Mouse (Mus musculus): ENCODE measurements around the gene Cdca8. TPM values are rescaled to one million over a fixed set of nuclear protein-coding genes. Genes with fewer than 3 reads are reported as not detected.

Gene Cdca8
- polyA plus RNA-seq, 1 experiment from 2014 or later, result 210 TPM

- H3K4me2 ChIP-seq (ENCODE audit: low read depth, severe bottlenecking), result no peak overlapping the region
- H3K36me3 ChIP-seq (ENCODE audit: control insufficient read depth, insufficient read depth, low read length), result no peaks in the 10 kb centered on the region
- no peaks in the 10 kb centered on the region for H3K4me1 ChIP-seq (ENCODE audit: control insufficient read depth, insufficient read depth, low read length)
- peaks cover 43% of the 10 kb centered on the region for H3K27me3 ChIP-seq (ENCODE audit: control insufficient read depth, insufficient read depth, low read length)
- DNase-seq (ENCODE audit: low spot score) (no peak), ATAC-seq (ENCODE audit: insufficient number of reproducible peaks, low FRiP score, low TSS enrichment, low read depth) (no peak)
- 32% methylated on average over 5 of the region's 5 CpGs for WGBS
- no peak overlapping the region for H3K4me3 ChIP-seq (ENCODE audit: low read depth, low read length)
- H3K27ac ChIP-seq (replicated peaks; ENCODE audit: low read depth, low read length), result no peak overlapping the region
- no peaks in the 10 kb centered on the region for H3K9me3 ChIP-seq (ENCODE audit: control insufficient read depth, low read length)
- H3K9ac ChIP-seq (ENCODE audit: low read length), result no peak overlapping the region
Observed at GRCm38 (mm10) chr4:124978201-124978600, 39.1 kb upstream of the Cdca8 start.

- H3K4me2 ChIP-seq (ENCODE audit: low read depth, severe bottlenecking), result no peak overlapping the region
- 72% methylated on average over 2 of the region's 2 CpGs for WGBS
Observed at GRCm38 (mm10) chr4:124973296-124973695, 34.2 kb upstream of the Cdca8 start.

GRCm38 (mm10) chr4:124972316-124972715, 33.2 kb upstream of the Cdca8 start:
- WGBS, result 15% methylated on average over 9 of the region's 9 CpGs
- ATAC-seq (ENCODE audit: insufficient number of reproducible peaks, low FRiP score, low TSS enrichment, low read depth), result peak; percentile 54; the same call in 1 of the 2 replicates
- Histone ChIP-seq H3K4me3 (ENCODE audit: low read depth, low read length) (no peak overlapping the region), H3K9ac (ENCODE audit: low read length) (no peak overlapping the region), H3K27me3 (ENCODE audit: control insufficient read depth, insufficient read depth, low read length) (peaks cover 32% of the 10 kb centered on the region), H3K4me2 (ENCODE audit: low read depth, severe bottlenecking) (no peak overlapping the region), H3K4me1 (ENCODE audit: control insufficient read depth, insufficient read depth, low read length) (peaks cover 35% of the 10 kb centered on the region), H3K9me3 (ENCODE audit: control insufficient read depth, low read length) (no peaks in the 10 kb centered on the region), H3K27ac (replicated peaks; ENCODE audit: low read depth, low read length) (no peak overlapping the region), H3K36me3 (ENCODE audit: control insufficient read depth, insufficient read depth, low read length) (no peaks in the 10 kb centered on the region)
- DNase-seq (ENCODE audit: low spot score), result peak; percentile 74

More at GRCm38 (mm10) chr4:124973296-124973695, 34.2 kb upstream of the Cdca8 start:
- Histone ChIP-seq H3K4me3 (ENCODE audit: low read depth, low read length) (no peak overlapping the region), H3K27ac (replicated peaks; ENCODE audit: low read depth, low read length) (no peak overlapping the region), H3K36me3 (ENCODE audit: control insufficient read depth, insufficient read depth, low read length) (no peaks in the 10 kb centered on the region), H3K9ac (ENCODE audit: low read length) (no peak overlapping the region), H3K27me3 (ENCODE audit: control insufficient read depth, insufficient read depth, low read length) (peaks cover 30% of the 10 kb centered on the region), H3K4me1 (ENCODE audit: control insufficient read depth, insufficient read depth, low read length) (peaks cover 34% of the 10 kb centered on the region), H3K9me3 (ENCODE audit: control insufficient read depth, low read length) (no peaks in the 10 kb centered on the region)
- no peak for ATAC-seq (ENCODE audit: insufficient number of reproducible peaks, low FRiP score, low TSS enrichment, low read depth)
- DNase-seq (ENCODE audit: low spot score), result no peak

- peaks cover 32% of the 10 kb centered on the region for H3K27me3 ChIP-seq (ENCODE audit: control insufficient read depth, insufficient read depth, low read length)
- WGBS, result 42% methylated on average over 8 of the region's 8 CpGs
- no peak overlapping the region for H3K9ac ChIP-seq (ENCODE audit: low read length)
- no peak overlapping the region for H3K27ac ChIP-seq (replicated peaks; ENCODE audit: low read depth, low read length)
- H3K36me3 ChIP-seq (ENCODE audit: control insufficient read depth, insufficient read depth, low read length), result no peaks in the 10 kb centered on the region
- no peak overlapping the region for H3K4me3 ChIP-seq (ENCODE audit: low read depth, low read length)
- H3K4me1 ChIP-seq (ENCODE audit: control insufficient read depth, insufficient read depth, low read length), result peaks cover 35% of the 10 kb centered on the region
- DNase-seq (ENCODE audit: low spot score), result peak; percentile 43
- H3K4me2 ChIP-seq (ENCODE audit: low read depth, severe bottlenecking), result no peak overlapping the region
- ATAC-seq (ENCODE audit: insufficient number of reproducible peaks, low FRiP score, low TSS enrichment, low read depth), result no peak
- H3K9me3 ChIP-seq (ENCODE audit: control insufficient read depth, low read length), result no peaks in the 10 kb centered on the region
Observed at GRCm38 (mm10) chr4:124971094-124971493, 32.0 kb upstream of the Cdca8 start.

GRCm38 (mm10) chr4:124970677-124971076, 31.6 kb upstream of the Cdca8 start:
- Histone ChIP-seq H3K9ac (ENCODE audit: low read length) (no peak overlapping the region), H3K4me3 (ENCODE audit: low read depth, low read length) (no peak overlapping the region), H3K9me3 (ENCODE audit: control insufficient read depth, low read length) (no peaks in the 10 kb centered on the region), H3K4me2 (ENCODE audit: low read depth, severe bottlenecking) (no peak overlapping the region), H3K4me1 (ENCODE audit: control insufficient read depth, insufficient read depth, low read length) (peaks cover 35% of the 10 kb centered on the region), H3K27ac (replicated peaks; ENCODE audit: low read depth, low read length) (no peak overlapping the region), H3K36me3 (ENCODE audit: control insufficient read depth, insufficient read depth, low read length) (no peaks in the 10 kb centered on the region), H3K27me3 (ENCODE audit: control insufficient read depth, insufficient read depth, low read length) (peaks cover 36% of the 10 kb centered on the region)
- DNase-seq (ENCODE audit: low spot score) (no peak), ATAC-seq (ENCODE audit: insufficient number of reproducible peaks, low FRiP score, low TSS enrichment, low read depth) (no peak)
- whole genome bisulfite sequencing, result 27% methylated on average over 5 of the region's 5 CpGs

GRCm38 (mm10) chr4:124970194-124970593, 31.1 kb upstream of the Cdca8 start:
- no peak overlapping the region for H3K4me2 ChIP-seq (ENCODE audit: low read depth, severe bottlenecking)
- no peak overlapping the region for H3K27ac ChIP-seq (replicated peaks; ENCODE audit: low read depth, low read length)
- DNase-seq (ENCODE audit: low spot score) (no peak), ATAC-seq (ENCODE audit: insufficient number of reproducible peaks, low FRiP score, low TSS enrichment, low read depth) (no peak)
- no peaks in the 10 kb centered on the region for H3K36me3 ChIP-seq (ENCODE audit: control insufficient read depth, insufficient read depth, low read length)
- H3K4me1 ChIP-seq (ENCODE audit: control insufficient read depth, insufficient read depth, low read length), result peaks cover 39% of the 10 kb centered on the region
- no peaks in the 10 kb centered on the region for H3K9me3 ChIP-seq (ENCODE audit: control insufficient read depth, low read length)
- H3K9ac ChIP-seq (ENCODE audit: low read length), result no peak overlapping the region
- WGBS, result 68% methylated on average over 11 of the region's 11 CpGs
- H3K27me3 ChIP-seq (ENCODE audit: control insufficient read depth, insufficient read depth, low read length), result peaks cover 36% of the 10 kb centered on the region
- H3K4me3 ChIP-seq (ENCODE audit: low read depth, low read length), result no peak overlapping the region

GRCm38 (mm10) chr4:124969219-124969848, 30.2 kb upstream of the Cdca8 start:
- Histone ChIP-seq H3K36me3 (ENCODE audit: control insufficient read depth, insufficient read depth, low read length) (no peaks in the 10 kb centered on the region), H3K4me1 (ENCODE audit: control insufficient read depth, insufficient read depth, low read length) (peaks cover 42% of the 10 kb centered on the region), H3K9me3 (ENCODE audit: control insufficient read depth, low read length) (no peaks in the 10 kb centered on the region), H3K27me3 (ENCODE audit: control insufficient read depth, insufficient read depth, low read length) (peaks cover 31% of the 10 kb centered on the region), H3K4me3 (ENCODE audit: low read depth, low read length) (no peak overlapping the region), H3K9ac (ENCODE audit: low read length) (0 out of 2 replicates have a peak overlapping the region, but pooled peaks have one; percentile 7), H3K4me2 (ENCODE audit: low read depth, severe bottlenecking) (no peak overlapping the region), H3K27ac (replicated peaks; ENCODE audit: low read depth, low read length) (no peak overlapping the region)
- WGBS, result 58% methylated on average over 7 of the region's 7 CpGs
- DNase-seq (ENCODE audit: low spot score), result no peak
- ATAC-seq (ENCODE audit: insufficient number of reproducible peaks, low FRiP score, low TSS enrichment, low read depth), result no peak

GRCm38 (mm10) chr4:124968711-124969110, 29.6 kb upstream of the Cdca8 start:
- Histone ChIP-seq H3K9ac (ENCODE audit: low read length) (no peak overlapping the region), H3K36me3 (ENCODE audit: control insufficient read depth, insufficient read depth, low read length) (no peaks in the 10 kb centered on the region), H3K4me2 (ENCODE audit: low read depth, severe bottlenecking) (no peak overlapping the region), H3K4me3 (ENCODE audit: low read depth, low read length) (no peak overlapping the region), H3K27ac (replicated peaks; ENCODE audit: low read depth, low read length) (no peak overlapping the region), H3K4me1 (ENCODE audit: control insufficient read depth, insufficient read depth, low read length) (peaks cover 42% of the 10 kb centered on the region), H3K27me3 (ENCODE audit: control insufficient read depth, insufficient read depth, low read length) (peaks cover 26% of the 10 kb centered on the region), H3K9me3 (ENCODE audit: control insufficient read depth, low read length) (no peaks in the 10 kb centered on the region)
- 3% methylated on average over 6 of the region's 6 CpGs for WGBS
- ATAC-seq (ENCODE audit: insufficient number of reproducible peaks, low FRiP score, low TSS enrichment, low read depth) (no peak), DNase-seq (ENCODE audit: low spot score) (peak; percentile 50)
